Mouse (Mus musculus) kidney, adult 18-20 months (tissue): ENCODE data around the gene Pex12.
"Not testable (repeated sequence)": the region's sequence is repeated elsewhere in the genome, so short reads cannot be mapped to it uniquely, and the experiment has no call there.

Experiments
- DNase-seq: peaks from one replicate; pipeline ENCODE4 v3.0.0; 2021

The Pex12 gene

DNA sequence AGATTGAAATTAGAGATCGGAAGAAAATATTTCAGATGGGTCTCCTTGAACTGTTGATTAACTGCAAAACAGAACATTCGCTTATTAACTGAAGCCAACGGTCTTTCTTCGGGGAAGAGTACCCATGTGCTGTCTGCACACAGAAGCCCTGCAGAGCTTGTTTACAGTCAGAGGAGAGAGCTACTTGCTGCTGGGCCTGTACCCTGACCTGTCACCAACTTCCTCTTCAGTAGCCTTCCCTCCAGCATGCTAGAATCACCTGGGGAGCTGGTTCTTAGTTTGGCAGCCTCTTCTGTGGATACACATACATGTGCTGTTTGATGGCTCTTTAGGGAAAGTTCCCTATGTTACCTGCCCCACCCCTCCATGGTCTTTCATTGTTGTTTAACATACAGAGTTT, 16.8 kb downstream of the Pex12 start:
- DNase-seq = no peak

DNA sequence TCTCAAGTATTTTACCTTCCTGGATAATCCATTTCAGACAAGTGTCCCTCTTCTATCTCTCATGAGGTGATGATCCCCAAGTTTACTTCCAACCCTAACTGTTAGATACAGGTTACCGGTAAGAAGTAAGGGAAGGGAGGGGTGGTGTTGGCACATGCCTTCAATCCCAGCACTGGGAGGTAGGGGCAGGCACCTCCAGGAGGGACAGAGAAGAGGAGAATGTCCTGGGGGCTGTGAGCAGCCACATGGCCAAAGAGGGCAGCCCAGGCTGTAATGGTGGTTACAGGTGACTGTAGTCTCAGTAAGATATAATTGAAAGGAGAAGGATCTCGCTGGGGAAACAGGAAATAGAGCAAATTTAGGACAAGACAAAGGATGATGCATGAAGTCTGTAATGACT, 20.3 kb downstream of the Pex12 start:
- DNase-seq = no peak

DNA sequence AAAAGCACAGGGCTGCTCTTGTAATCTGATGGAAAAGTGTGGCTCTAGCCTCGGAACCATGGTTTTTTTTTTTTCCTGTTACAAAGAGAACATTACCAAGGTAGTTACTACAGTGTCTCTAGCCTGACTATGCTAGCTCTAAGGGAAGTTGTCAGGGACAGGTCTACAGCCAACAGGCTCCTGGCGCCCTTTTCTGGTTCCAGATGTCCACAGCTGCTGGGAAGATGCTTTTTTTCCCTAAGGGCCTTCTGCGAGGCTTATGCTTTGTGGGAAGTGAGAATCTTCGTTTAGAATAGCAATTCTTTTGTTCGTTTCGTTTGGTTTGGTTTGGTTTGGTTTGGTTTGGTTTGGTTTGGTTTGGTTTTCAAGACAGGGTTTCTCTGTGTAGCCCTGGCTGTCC, 22.7 kb downstream of the Pex12 start:
- DNase-seq = no peak

GRCm38 (mm10) chr11:83279024-83279423, 23.4 kb downstream of the Pex12 start:
- no peak for DNase-seq

DNA sequence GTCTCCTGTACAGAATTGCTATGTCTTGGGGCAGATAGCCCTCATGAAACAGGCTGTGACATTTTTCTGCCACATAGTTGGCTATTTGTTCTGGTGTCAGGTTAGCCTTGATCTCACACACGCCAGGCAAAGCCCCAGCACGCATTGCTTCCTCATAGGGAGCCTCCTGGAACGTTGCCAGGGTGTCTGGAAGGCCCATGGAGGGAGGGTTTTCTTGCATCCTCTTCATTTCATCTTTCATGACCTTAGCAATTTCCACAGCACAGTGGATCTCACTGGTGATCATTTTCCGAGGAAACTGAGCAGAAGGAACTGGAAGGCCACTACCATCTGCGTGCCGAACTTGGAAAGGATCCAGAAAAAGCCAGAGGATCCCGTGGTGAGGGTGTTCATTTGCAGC, 26.1 kb downstream of the Pex12 start:
- DNase-seq = no peak

- no peak for DNase-seq
Measured at GRCm38 (mm10) chr11:83271951-83272843, 30.2 kb downstream of the Pex12 start.

- peak; percentile 88 for DNase-seq
Measured at GRCm38 (mm10) chr11:83271151-83271950, 31.0 kb downstream of the Pex12 start.

- DNase-seq = no peak
Measured at GRCm38 (mm10) chr11:83270842-83271150, 31.6 kb downstream of the Pex12 start.

DNA sequence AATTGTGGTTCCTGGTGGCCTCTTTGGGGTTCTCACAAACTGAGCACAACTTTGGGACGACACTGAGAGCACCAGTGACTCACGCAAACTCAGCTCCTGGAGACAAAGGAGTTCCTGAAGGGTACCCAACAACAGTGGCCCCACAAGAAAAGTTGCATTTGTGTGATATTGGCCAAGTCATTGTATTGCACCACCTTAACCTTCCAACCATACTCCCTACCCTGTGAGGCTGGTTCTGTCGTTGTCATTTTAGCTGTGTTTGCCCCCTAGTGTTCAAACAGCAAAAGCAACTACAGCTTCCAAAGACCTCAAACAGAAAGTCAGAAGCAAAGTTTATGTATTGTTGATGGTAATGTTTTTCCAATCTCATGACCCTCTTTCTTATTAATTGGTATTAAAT, 39.2 kb downstream of the Pex12 start:
- DNase-seq = no peak

- no peak for DNase-seq
Measured at GRCm38 (mm10) chr11:83262673-83263072, 39.7 kb downstream of the Pex12 start.

DNA sequence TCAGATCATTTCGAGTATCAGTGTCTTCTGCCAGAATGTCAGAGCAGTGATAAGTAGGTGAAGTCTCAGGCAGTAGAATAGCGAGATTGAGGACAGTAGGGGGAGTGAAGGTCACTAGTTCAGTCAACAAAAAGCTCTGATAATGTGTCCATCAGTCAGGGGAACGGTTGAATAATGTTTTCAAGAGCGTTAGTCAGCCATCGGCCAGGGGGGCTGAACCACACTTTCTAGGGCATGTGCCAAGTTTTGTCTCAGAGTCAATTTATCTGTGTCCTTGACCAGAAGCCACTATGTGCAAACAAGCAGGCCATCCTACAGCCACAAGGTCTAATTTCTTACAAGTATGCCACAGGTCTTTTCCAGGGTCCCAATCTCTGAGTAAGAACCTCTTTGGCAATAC, 45.2 kb downstream of the Pex12 start:
- DNase-seq = not testable (repeated sequence)
